Mouse (Mus musculus) cerebellum, postnatal 36 days (tissue): ENCODE data around the gene Nrd1.

Experiments used
- DNase-seq, 2 experiments: peaks; one replicate each; pipeline ENCODE4 v3.0.0; 2021 to 2022; ENCODE audit warnings: mixed read lengths in 2 of 2

Gene Nrd1

GRCm38 (mm10) chr4:109029857-109030256, 29.4 kb downstream of the Nrd1 start:
- DNase-seq, result no peak

GRCm38 (mm10) chr4:109030266-109030665, 29.8 kb downstream of the Nrd1 start:
- DNase-seq, result no peak

DNA sequence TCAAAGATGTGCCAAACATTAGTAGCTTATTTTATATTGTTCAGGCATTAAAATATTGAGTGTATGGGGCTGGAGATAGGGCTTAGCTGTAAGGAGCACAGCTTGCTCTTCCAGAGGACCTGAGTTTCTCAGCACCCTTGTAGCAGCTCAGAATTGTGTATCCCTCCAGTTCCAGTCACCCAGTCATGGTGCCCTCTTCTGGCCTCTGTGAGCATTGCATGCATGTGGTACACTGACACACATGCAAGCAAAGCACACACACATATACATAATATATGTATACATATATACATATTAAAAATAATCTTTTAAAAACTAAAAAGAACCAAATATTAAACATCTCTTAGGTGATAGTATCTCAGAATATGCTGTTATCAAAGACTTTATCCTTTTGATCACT, 35.9 kb downstream of the Nrd1 start:
- DNase-seq, result peak; percentile 48 to 52

DNA sequence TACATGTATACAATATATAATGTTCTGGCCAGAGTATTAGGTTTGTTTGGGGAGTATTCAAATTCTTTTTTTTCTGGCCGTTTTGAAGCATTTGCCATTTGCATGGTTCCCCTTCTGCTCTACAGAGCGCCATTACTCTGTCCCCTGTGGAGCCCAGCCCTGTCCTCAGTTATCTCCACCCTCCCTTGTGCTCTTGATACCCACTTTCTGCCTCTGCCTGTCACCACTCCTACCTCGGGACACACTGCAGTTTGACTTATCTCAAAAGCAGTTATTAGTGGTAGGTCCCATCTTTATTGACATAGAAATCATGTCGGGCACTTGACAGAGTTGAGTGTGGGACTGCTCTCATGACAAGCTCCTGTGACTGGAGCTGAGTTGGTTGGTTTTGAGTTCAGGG, 42.3 kb downstream of the Nrd1 start:
- no peak for DNase-seq

GRCm38 (mm10) chr4:109043294-109043693, 42.8 kb downstream of the Nrd1 start:
- DNase-seq, result no peak

GRCm38 (mm10) chr4:109043756-109044155, 43.3 kb downstream of the Nrd1 start:
- DNase-seq, result no peak

- DNase-seq, result no peak
Measured at GRCm38 (mm10) chr4:109048258-109048657, 47.8 kb downstream of the Nrd1 start.

GRCm38 (mm10) chr4:109052282-109052681, 51.8 kb downstream of the Nrd1 start:
- DNase-seq, result no peak

- no peak for DNase-seq
Measured at GRCm38 (mm10) chr4:109054003-109054402, 53.5 kb downstream of the Nrd1 start.

GRCm38 (mm10) chr4:109056351-109056750, 55.9 kb downstream of the Nrd1 start:
- peak in 1 of 2 experiments; percentile 18 for DNase-seq

DNA sequence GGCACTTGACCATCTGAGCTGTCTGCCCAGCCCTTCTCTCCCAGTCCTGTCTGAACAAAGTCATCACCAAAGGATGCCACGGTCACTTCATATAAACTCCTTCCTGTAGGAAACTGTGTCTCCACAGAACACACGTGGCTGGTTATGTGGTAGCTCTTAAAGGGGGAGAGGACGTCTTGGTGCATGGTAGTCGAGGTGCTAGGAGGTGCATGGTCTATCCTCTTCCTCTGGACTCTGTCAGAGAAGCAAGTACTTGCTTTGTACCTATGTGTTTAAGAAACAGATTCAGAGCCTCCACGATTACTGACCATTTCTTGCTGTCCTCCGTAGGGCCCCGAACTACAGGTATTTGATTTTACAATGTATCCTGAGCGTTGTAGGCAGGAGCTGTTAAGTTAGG, 57.2 kb downstream of the Nrd1 start:
- DNase-seq, result no peak

DNA sequence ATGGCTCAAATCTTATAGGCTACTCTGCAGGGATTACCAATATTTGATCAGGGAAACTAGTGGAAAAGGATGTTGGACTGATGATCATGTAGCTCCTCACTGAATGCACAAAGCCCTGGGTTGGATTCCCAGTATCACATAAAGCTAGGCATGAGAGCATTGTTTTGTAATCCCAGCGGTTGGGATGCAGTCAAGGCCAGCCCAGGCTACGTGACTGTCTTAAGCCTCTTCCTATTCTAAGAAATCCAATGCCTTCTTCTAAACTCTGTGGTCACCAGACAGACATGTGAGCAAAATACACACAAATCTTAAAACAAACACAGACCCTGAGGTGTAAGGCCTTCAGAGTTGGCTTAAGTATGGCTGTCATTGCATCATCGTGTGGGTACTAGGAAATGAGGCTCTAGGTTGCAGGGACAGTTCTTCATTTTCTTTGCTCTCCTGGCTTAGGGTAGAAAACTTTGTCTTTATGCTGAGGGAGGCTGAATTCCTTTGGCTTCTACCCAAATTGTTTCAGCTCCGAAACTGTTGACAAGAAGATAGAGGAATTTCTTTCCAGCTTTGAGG, 58.9 kb downstream of the Nrd1 start:
- DNase-seq, result no peak

GRCm38 (mm10) chr4:109064941-109065340, 64.5 kb downstream of the Nrd1 start:
- DNase-seq, result no peak

DNA sequence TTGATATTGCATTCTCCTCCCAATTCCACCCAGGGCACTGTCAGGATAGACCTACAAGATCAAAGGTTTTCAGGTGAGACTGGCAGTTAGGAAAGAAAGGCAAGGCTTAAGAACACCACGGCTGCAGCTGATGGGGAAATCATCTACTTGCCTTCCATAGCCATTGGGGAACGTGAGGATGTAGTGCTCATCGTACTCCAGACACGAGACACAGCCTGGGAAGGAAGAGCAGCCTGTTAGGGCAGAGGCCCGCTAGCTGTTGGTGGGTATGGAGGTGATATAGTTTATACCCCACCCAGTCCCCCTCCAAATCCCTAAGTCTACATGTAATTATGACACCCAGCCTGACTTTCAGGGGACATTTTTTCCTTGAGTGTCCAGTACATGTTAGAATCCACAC, 65.3 kb downstream of the Nrd1 start:
- DNase-seq, result no peak

DNA sequence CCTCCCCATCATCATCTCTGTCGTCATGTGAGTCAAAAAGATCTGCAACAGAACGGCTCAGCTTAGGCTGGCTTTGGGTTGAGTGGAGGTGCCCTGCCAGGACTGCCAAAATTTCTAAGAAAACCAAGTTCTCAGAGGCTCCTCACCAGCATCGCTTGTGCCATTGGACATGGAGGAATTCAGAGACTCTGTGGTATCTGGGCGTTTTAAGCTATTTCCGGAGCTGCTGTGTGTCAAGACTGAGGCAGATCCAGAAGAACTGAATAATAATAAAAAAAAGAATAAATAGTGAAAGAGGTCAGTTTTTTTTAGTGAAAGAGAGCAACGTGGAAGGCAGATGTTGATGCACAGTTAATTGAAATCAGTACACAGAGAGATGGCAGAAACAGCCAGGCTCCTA, 72.4 kb downstream of the Nrd1 start:
- no peak for DNase-seq

DNA sequence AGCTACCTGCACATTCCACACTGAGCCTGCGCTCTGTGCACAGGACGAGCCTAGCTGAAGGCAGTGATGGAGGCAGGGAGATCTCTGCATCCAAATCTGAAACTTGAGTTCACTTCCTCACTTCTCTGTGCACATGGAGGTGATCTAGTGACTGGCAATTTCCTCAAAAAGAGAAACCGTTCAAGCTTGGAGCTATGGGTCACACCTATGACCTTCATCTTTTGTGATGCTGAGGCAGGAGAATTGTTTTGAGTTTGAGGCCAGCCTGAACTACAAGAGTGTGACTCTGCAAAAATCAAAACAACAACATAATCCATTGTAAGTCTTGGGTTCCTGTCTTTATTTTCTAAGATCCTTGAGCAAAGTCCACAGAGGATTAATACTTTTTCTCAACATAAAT, 72.8 kb downstream of the Nrd1 start:
- DNase-seq, result no peak

GRCm38 (mm10) chr4:109078941-109079340, 78.5 kb downstream of the Nrd1 start:
- no peak for DNase-seq

DNA sequence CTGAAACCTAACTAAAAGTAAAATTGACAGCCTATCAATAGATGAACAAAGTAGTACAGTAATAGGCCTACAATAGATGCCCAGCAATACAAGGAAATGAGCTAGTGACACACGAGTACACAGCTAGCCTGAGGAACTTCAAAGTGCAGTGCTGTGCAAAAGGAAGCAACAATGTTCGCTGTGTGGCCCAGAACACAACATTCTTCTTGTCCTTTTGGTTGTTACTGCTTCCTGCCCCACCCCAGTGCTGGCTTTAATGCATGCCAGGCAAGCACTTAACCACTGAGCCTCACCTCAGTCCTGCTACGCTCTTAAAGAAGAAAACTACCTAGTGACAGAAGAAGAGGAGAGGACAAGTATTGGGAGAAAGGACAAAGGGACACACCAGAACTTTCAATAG, 79.2 kb downstream of the Nrd1 start:
- DNase-seq, result no peak

DNA sequence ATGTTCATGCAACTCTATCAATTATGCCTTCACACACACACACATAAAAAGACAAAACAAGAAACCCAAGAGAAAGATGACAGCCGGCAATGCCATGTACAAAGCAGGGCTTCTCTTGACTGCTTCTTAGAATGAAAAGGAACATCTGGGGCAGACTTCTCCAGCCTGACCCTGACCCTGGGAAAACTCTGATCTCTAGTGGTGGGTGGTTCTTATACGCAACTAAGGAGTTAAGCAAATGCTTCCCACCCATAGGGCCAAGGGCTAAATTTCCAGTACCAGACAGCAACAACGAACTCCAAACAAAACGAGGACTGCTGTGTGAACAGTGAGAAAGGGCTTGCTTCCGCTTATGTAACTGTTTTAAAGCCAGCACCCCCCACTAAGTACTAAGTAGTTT, 79.7 kb downstream of the Nrd1 start:
- DNase-seq, result no peak

GRCm38 (mm10) chr4:109089171-109089570, 88.7 kb downstream of the Nrd1 start:
- DNase-seq, result peak in 1 of 2 experiments; percentile 24

DNA sequence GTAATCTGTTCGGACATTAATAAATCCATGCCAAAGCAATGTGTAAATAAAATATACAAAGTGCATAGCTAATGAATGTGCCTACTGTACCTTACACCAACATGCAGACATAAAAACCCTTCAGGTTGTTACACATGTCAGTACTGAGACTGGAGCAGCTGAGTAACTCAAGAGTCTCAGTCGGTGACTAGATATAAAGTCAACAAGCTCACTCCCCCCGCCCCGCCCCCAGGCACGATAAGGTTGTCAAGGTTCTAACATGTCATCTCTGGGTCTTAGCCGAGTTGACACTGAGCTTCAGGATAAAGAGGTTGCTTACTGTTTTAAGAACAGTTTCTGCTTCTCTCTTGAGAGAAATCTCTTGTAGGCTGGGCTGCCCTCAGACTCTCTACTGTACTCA, 89.5 kb downstream of the Nrd1 start:
- DNase-seq, result no peak

- DNase-seq, result no peak
Measured at GRCm38 (mm10) chr4:109091241-109091777, 90.9 kb downstream of the Nrd1 start.

DNA sequence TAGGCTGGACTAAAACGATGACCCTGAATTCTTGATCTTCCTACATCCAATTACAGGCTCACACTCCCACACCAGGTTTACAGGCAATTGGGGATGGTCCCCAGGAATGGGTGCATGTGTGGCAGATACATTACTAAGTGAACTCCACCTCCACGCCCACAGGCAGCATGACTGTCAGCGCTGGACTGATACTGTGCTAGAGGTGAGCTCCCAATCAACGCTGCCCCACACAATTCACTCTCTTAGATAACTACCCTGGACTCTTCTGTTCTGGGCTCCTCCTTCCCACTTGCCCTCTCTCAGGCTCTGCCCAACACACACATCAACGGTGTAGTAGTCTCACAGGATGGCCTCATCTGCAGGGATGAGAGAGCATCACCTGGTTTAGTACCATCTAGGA, 91.9 kb downstream of the Nrd1 start:
- DNase-seq, result no peak

DNA sequence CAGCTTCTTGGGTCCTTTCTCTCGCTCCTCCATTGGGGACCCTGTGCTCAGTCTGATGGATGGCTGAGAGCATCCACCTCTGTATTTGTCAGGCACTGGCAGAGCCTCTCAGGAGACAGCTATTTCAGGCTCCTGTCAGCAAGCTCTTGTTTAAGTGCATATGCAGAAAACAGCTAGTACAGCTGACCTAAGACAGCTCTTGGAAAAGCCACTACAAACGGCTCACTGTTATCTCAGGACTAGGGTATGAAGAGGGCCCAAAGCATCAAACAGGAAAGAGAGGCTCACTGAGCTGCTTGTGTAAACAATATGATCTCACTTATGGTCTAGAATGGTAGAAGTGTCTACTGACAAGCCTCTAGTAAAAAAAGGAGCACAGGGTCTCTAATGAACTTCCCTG, 93.8 kb downstream of the Nrd1 start:
- DNase-seq, result no peak

GRCm38 (mm10) chr4:109098861-109099260, 98.4 kb downstream of the Nrd1 start:
- no peak for DNase-seq
